Mouse (Mus musculus): ENCODE measurements around the gene Rab44. TPM values are rescaled to one million over a fixed set of nuclear protein-coding genes. Genes with fewer than 3 reads are reported as not detected.

Gene Rab44
- polyA plus RNA-seq, 1 experiment = not detected

DNA sequence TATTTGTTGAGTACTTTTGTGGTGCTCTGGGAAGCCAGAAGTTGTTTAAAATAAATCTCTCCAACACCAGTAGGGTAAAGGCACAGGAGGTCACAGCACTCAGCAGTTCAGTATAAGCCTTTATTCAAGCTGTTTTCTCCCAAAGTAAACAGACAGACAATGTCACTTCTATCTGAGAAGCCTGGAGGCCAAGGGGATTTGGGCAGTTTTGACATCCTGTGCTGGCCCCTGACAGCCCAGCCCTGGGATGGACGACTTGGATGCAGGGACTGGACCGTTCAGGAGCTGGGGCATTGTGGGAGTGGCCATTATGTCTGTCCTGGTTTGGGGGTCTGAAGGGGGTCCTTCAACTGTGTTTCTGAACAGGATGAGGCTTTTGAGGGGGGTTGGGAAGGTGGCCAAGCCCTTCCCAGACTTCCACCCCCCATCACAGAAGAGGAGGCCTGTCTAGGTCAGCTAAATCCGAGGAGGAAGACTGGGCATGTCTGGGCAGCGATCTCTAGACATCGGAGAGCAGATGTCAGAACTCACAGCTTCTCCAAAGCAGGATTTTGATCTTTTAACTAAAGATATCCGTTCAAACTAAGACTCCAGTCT, 22.5 kb upstream of the Rab44 start:
- TF ChIP-seq CTCF (IDR thresholded peaks at IDR 0.05; ENCODE audit: control insufficient read depth, insufficient read depth, insufficient replicate concordance, low read depth, low read length) (no peak), POLR2A (IDR thresholded peaks at IDR 0.05; ENCODE audit: control insufficient read depth, low read depth, low read length) (no peak)
- no peak overlapping the region for H3K27ac ChIP-seq (ENCODE audit: control insufficient read depth, insufficient read depth, low read depth, low read length)
- H3K27me3 ChIP-seq (ENCODE audit: control insufficient read depth, insufficient read depth, low read length) = no peaks in the 10 kb centered on the region

DNA sequence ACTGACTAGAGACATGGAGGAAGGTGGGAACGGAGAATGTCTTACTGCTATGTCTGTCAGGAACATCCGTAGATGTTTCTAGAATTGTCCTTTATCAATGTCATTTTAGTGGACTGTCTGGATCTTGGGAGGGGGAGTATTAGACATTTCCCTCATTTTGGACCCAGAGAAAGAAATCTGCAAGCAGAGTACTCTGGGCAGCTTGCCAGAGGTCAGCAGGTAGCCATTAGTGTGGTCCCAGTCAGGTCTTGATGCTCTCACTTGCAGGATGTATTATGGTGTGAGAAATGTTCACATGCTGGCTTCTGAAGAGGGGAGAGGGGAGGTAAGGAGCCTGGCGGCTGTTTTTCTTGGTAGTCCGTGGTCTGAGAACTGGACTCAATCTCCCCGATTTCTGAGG, 21.4 kb upstream of the Rab44 start:
- TF ChIP-seq CTCF (IDR thresholded peaks at IDR 0.05; ENCODE audit: control insufficient read depth, insufficient read depth, insufficient replicate concordance, low read depth, low read length) (no peak), POLR2A (IDR thresholded peaks at IDR 0.05; ENCODE audit: control insufficient read depth, low read depth, low read length) (no peak)
- Histone ChIP-seq H3K4me3 (ENCODE audit: control insufficient read depth, low read depth, low read length) (no peak overlapping the region), H3K27ac (ENCODE audit: control insufficient read depth, insufficient read depth, low read depth, low read length) (no peak overlapping the region), H3K27me3 (ENCODE audit: control insufficient read depth, insufficient read depth, low read length) (no peaks in the 10 kb centered on the region), H3K4me1 (ENCODE audit: control insufficient read depth, insufficient read depth, low read length) (peaks cover 22% of the 10 kb centered on the region), H3K36me3 (ENCODE audit: control insufficient read depth, insufficient read depth, low read length) (no peaks in the 10 kb centered on the region)

More for the DNA sequence above, 22.5 kb upstream of the Rab44 start:
- H3K36me3 ChIP-seq (ENCODE audit: control insufficient read depth, insufficient read depth, low read length) = no peaks in the 10 kb centered on the region
- H3K4me1 ChIP-seq (ENCODE audit: control insufficient read depth, insufficient read depth, low read length) = peaks cover 22% of the 10 kb centered on the region
- H3K4me3 ChIP-seq (ENCODE audit: control insufficient read depth, low read depth, low read length) = no peak overlapping the region

DNA sequence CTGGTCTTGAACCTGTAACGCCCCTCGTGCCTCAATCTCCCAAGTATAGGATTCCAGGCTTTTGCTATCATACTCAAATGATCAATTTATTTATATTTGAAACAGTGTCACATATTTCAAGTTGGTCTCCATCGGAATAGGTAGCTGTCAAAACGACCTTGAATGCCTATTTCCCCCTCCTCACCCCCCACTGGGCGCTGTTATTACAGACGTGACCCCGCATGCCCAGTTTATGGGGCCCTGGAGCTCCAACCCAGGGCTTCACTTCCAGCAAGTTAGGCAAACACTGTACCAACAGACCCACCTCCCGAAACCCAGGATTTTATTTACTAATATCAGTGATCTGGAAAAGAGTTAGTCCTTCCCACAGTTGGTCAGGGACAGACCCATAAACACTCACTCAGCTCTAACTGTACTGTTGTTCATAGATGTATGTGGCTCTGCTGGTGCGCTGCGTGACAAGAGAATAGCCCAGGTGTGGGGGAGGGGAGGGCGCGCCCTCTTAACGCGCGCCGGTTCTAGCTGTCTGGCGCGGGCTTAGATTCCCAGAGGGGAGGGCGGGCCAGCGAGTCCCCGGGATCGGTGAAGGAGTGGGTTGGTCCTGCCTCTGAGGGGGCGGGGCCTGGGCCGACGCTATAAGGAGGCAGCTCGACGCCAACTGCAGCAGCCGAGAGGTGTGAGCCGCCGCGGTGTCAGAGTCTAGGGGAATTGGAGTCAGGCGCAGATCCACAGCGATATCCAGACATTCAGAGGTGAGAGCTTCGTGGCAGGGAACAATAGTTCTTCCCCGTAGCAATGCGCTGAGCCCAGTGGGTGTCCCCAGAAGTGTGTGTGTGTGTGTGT, 20.6 kb upstream of the Rab44 start:
- TF ChIP-seq POLR2A (IDR thresholded peaks at IDR 0.05; ENCODE audit: control insufficient read depth, low read depth, low read length) (peak; percentile 80), CTCF (IDR thresholded peaks at IDR 0.05; ENCODE audit: control insufficient read depth, insufficient read depth, insufficient replicate concordance, low read depth, low read length) (no peak)
- Histone ChIP-seq H3K27me3 (ENCODE audit: control insufficient read depth, insufficient read depth, low read length) (no peaks in the 10 kb centered on the region), H3K36me3 (ENCODE audit: control insufficient read depth, insufficient read depth, low read length) (no peaks in the 10 kb centered on the region), H3K4me1 (ENCODE audit: control insufficient read depth, insufficient read depth, low read length) (peaks cover 24% of the 10 kb centered on the region), H3K27ac (ENCODE audit: control insufficient read depth, insufficient read depth, low read depth, low read length) (peak overlapping the region; percentile 8; the same call in 1 of the 2 replicates), H3K4me3 (ENCODE audit: control insufficient read depth, low read depth, low read length) (peak overlapping the region; percentile 73)

DNA sequence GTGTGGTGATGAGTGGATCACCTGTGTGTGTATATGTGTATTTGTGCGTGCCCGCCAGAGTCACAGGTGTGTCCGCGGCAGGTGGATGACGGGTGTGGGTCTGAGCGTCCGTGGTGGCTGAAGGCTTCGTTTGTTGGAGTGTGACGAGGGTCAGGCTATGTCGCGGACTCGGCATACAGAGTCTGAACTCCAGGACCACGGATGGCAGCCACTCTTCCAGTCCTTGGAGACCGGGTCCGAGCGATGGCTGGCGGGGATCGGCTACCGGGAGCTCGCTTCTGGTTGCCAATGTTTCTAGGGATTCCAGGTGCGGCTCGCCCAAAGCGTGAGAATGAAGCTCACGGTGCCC, 20.0 kb upstream of the Rab44 start:
- peak overlapping the region; percentile 8; the same call in 1 of the 2 replicates for H3K27ac ChIP-seq (ENCODE audit: control insufficient read depth, insufficient read depth, low read depth, low read length)
- TF ChIP-seq POLR2A (IDR thresholded peaks at IDR 0.05; ENCODE audit: control insufficient read depth, low read depth, low read length) (no peak; the same call in 1 of the 2 replicates), CTCF (IDR thresholded peaks at IDR 0.05; ENCODE audit: control insufficient read depth, insufficient read depth, insufficient replicate concordance, low read depth, low read length) (no peak)
- H3K4me3 ChIP-seq (ENCODE audit: control insufficient read depth, low read depth, low read length) = peak overlapping the region; percentile 73
- H3K27me3 ChIP-seq (ENCODE audit: control insufficient read depth, insufficient read depth, low read length) = no peaks in the 10 kb centered on the region
- no peaks in the 10 kb centered on the region for H3K36me3 ChIP-seq (ENCODE audit: control insufficient read depth, insufficient read depth, low read length)
- H3K4me1 ChIP-seq (ENCODE audit: control insufficient read depth, insufficient read depth, low read length) = peaks cover 28% of the 10 kb centered on the region

DNA sequence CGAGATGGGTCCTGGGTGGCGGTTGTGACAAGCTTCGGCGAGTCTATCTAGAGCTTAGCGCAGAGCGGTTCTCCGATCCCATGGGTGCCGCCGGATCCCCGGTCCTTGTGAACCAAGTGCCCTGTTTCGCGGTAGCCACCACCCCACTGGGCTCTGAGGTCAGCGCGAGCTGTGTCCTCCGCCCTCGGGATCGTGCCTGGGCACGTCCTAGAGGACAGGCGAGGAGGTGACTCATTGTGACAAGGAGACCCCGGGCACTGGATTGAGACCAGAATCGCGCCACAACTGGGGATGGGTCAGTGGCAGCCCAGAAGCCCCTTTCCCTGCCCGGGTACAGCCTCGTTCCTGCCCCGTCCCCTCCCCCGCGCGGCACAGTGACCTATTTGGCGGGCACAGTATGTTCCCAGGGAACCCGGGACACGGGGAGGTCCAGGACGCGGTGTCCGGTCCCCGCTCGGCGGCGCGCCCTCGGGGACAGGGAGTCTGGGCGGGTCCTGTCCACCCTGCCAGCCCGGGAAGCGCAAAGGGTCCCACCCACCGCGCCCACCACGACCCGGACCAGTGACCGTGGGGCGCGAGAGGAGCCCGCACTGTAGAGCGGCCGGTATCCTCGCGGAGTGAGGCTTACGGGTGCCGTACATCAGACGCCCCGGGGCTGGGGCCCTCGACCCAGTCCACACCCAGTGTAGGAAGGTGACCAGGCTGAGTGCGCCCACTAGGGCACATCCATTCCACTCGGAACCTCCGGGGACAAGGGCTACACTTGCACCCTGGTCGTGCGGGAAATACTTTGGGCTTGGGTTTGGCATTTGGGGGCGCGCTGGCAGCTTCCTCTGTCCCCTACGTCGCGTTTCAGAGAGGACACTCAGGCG, 19.4 kb upstream of the Rab44 start:
- Histone ChIP-seq H3K27ac (ENCODE audit: control insufficient read depth, insufficient read depth, low read depth, low read length) (no peak overlapping the region), H3K27me3 (ENCODE audit: control insufficient read depth, insufficient read depth, low read length) (no peaks in the 10 kb centered on the region), H3K4me3 (ENCODE audit: control insufficient read depth, low read depth, low read length) (peak overlapping the region; percentile 73), H3K36me3 (ENCODE audit: control insufficient read depth, insufficient read depth, low read length) (no peaks in the 10 kb centered on the region), H3K4me1 (ENCODE audit: control insufficient read depth, insufficient read depth, low read length) (peaks cover 31% of the 10 kb centered on the region)
- TF ChIP-seq POLR2A (IDR thresholded peaks at IDR 0.05; ENCODE audit: control insufficient read depth, low read depth, low read length) (no peak), CTCF (IDR thresholded peaks at IDR 0.05; ENCODE audit: control insufficient read depth, insufficient read depth, insufficient replicate concordance, low read depth, low read length) (no peak)

DNA sequence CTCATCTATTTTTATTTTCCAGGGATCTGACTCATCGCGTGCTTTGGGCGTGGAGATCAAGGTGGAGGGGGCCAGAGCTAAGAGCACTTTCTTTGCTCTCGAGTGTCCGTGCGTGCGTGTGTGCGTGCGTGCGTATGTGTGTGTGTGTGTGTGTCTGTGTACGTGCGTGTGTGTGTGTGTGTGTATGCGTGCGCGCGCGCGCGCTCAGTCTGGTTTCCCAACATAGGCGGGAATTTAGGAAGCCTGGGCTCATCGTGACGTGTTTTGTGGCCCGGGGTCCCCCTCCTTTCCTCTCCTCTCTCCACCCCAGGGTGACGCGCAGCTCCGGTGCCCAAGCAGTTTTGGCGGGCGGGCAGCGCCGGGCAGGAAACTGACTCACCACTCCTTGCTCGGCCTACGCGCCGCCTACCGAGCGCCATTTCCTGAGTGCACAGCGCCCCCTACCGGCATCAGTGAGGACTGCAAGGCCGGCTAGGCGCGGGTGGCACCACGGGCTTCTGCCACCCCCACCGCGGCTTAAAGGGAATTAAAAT, 18.7 kb upstream of the Rab44 start:
- H3K27me3 ChIP-seq (ENCODE audit: control insufficient read depth, insufficient read depth, low read length) = no peaks in the 10 kb centered on the region
- H3K27ac ChIP-seq (ENCODE audit: control insufficient read depth, insufficient read depth, low read depth, low read length) = no peak overlapping the region
- no peaks in the 10 kb centered on the region for H3K36me3 ChIP-seq (ENCODE audit: control insufficient read depth, insufficient read depth, low read length)
- peak overlapping the region; percentile 73 for H3K4me3 ChIP-seq (ENCODE audit: control insufficient read depth, low read depth, low read length)
- TF ChIP-seq POLR2A (IDR thresholded peaks at IDR 0.05; ENCODE audit: control insufficient read depth, low read depth, low read length) (no peak), CTCF (IDR thresholded peaks at IDR 0.05; ENCODE audit: control insufficient read depth, insufficient read depth, insufficient replicate concordance, low read depth, low read length) (peak; percentile 96)
- H3K4me1 ChIP-seq (ENCODE audit: control insufficient read depth, insufficient read depth, low read length) = peaks cover 31% of the 10 kb centered on the region
